Mouse (Mus musculus) heart, embryonic 14.5 days (tissue): Measurements from ENCODE around the gene Zp1. TPM values are rescaled to one million over a fixed set of nuclear protein-coding genes. Genes with fewer than 3 reads are reported as not detected.
A peak's percentile ranks its signal among the peaks of the same experiment; 100 is the strongest.

Experiments
- ATAC-seq: fragments of 200-750 bp; cut with Nextera tagmentation; 2 replicates; pipeline ENCODE4 v1.8.0; 2017; ENCODE audit warnings: low read depth, moderate TSS enrichment; ENCODE audit not compliant: insufficient number of reproducible peaks, insufficient read depth, low FRiP score
- H3K27ac ChIP-seq, 2 experiments: fragments of 200-500 bp in 1 of 2; fragments of 300-500 bp in 1 of 2; sonication (generic) in 1 of 2; replicated peaks in 1 of 2; 2 replicates each; pipeline ENCODE4 v1.5.1; 2012 to 2014; ENCODE audit warnings: low read depth in 2 of 2, low read length in 2 of 2, control low read depth in 1 of 2, mild to moderate bottlenecking in 1 of 2, mixed read lengths in 1 of 2; ENCODE audit not compliant: control insufficient read depth in 1 of 2, insufficient read depth in 1 of 2
- H3K27me3 ChIP-seq: fragments of 300-500 bp; sonication (generic); 2 replicates; pipeline ENCODE4 v1.6.1; 2014; ENCODE audit warnings: mild to moderate bottlenecking, low read length, control low read depth; ENCODE audit not compliant: control insufficient read depth, insufficient read depth
- H3K36me3 ChIP-seq: fragments of 300-500 bp; sonication (generic); 2 replicates; pipeline ENCODE4 v1.6.1; 2014; ENCODE audit warnings: mild to moderate bottlenecking, control low read depth, low read length, mixed read lengths; ENCODE audit not compliant: control insufficient read depth, insufficient read depth
- H3K4me1 ChIP-seq, 2 experiments: fragments of 200-500 bp in 1 of 2; fragments of 300-500 bp in 1 of 2; sonication (generic) in 1 of 2; 2 replicates each; pipeline ENCODE4 v1.6.1; 2012 to 2014; ENCODE audit warnings: low read length in 2 of 2, control low read depth in 1 of 2, mixed read lengths in 1 of 2; ENCODE audit not compliant: control insufficient read depth in 2 of 2, insufficient read depth in 2 of 2
- H3K4me2 ChIP-seq: fragments of 300-500 bp; sonication (generic); 2 replicates; pipeline ENCODE4 v1.6.1; 2014; ENCODE audit warnings: mild to moderate bottlenecking, low read length
- H3K4me3 ChIP-seq, 2 experiments: fragments of 200-500 bp in 1 of 2; fragments of 300-500 bp in 1 of 2; sonication (generic) in 1 of 2; 2 replicates each; pipeline ENCODE4 v1.5.1; 2012 to 2014; ENCODE audit warnings: low read length in 2 of 2, mild to moderate bottlenecking in 2 of 2, control low read depth in 1 of 2, low read depth in 1 of 2, moderate library complexity in 1 of 2; ENCODE audit not compliant: control insufficient read depth in 1 of 2, insufficient read depth in 1 of 2
- H3K9ac ChIP-seq: fragments of 300-500 bp; sonication (generic); 2 replicates; pipeline ENCODE4 v1.6.1; 2014; ENCODE audit warnings: mild to moderate bottlenecking, low read length
- H3K9me3 ChIP-seq: fragments of 300-500 bp; sonication (generic); 2 replicates; pipeline ENCODE4 v1.6.1; 2016; ENCODE audit warnings: low read length, control low read depth; ENCODE audit not compliant: control insufficient read depth
- WGBS: fragments of 180-500 bp; shearing (Covaris S2); extraction: QIAGEN DNeasy Blood & Tissue Kit; methylation state at CpG from one replicate; pipeline ENCODE4 v1.1.7; 2014; 5-methylcytosine and 5-hydroxymethylcytosine counted together
- polyA plus RNA-seq: library from polyadenylated mRNA; unstranded; fragments of >200 nt; fragmentation: Nextera tagmentation; extraction: Ambion mirVana; gene quantifications from 2 replicates; pipeline ENCODE4 v1.2.1, GENCODE M21; 2014

Zp1 gene
- not detected in 2 replicates for polyA plus RNA-seq

DNA sequence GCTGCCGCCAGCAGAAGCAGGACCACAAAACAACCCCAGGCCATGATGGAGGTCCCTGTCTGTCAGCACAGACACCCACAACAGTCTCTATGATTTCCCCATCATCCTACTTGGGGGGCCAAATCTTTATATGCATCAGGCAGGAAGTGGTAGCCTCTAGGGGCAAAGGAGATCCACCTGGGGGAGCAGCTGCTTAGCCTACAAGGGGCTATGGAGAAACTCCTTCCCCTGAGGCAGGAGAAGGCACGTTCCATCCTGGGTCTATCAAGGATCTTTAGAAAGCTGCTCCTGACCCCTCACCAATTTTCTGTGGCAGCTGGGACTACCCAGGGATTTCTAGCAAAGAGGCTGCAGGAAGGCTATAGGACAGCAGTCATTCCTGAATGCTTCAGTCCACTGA, at the start of gene Zp1:
Zp1 (minus strand) TSS at position 101 of the 400 bp plus-strand sequence.
- H3K4me2 ChIP-seq: no peak within 1 kb of the TSS
- peaks cover 5 to 7% of the 10 kb centered on the region in 2 experiments; a peak in 3 of 4 replicates for H3K4me1 ChIP-seq
- H3K9me3 ChIP-seq: no peaks in the 10 kb centered on the region
- H3K36me3 ChIP-seq: no peaks in the 10 kb centered on the region
- WGBS: 69% methylated on average over 2 of the region's 2 CpGs
- ATAC-seq: no peak
- no peak within 1 kb of the TSS for H3K27ac ChIP-seq
- H3K4me3 ChIP-seq: no peak within 1 kb of the TSS
- no peak within 1 kb of the TSS for H3K9ac ChIP-seq
- no peaks in the 10 kb centered on the region for H3K27me3 ChIP-seq

DNA sequence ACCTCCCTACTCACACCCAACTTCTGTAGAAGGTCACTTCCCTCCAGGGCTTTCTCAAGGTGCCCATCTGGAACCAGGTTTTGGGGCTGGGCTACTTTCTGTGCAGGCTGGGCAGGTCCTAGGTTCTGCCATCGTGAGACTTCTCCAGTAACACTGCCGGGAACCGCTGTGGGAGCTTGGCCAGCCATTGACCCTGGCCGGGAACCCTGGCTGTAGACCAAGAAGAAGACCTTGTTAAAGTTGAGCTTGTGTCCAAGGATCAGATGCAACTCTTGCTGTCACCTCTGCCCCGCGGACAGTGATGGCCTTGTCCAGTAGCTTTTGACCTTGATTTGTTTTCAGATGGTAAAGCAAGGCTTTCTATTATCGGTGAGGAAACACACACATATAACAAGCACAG, 48.1 kb upstream of the Zp1 start:
- WGBS: 83% methylated on average over 7 of the region's 7 CpGs
- no peaks in the 10 kb centered on the region for H3K4me1 ChIP-seq
- no peak for ATAC-seq
- no peak overlapping the region for H3K4me3 ChIP-seq
- no peak overlapping the region for H3K27ac ChIP-seq
- H3K9me3 ChIP-seq: peaks cover 12% of the 10 kb centered on the region
- no peaks in the 10 kb centered on the region for H3K27me3 ChIP-seq
- H3K9ac ChIP-seq: no peak overlapping the region
- no peaks in the 10 kb centered on the region for H3K36me3 ChIP-seq
- no peak overlapping the region for H3K4me2 ChIP-seq

DNA sequence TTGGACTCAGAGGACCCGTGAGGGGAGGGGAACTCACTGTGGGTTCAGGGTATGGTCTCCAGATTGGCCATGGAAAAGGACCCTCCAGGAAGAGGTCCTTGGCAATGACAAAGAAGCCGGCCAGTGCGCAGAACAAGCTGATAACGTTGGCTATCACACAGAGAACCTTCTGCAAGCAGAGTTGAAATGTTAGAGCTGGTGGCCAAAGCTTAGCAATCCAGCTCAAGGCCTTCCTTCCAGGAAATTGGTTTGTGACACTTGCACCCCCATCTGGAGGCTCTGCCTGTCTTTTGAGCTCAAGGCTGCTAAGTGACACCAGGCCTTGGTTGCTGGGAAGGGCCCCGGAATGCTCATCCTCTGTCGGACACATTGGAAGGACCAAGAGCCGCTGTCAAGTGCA, 45.3 kb upstream of the Zp1 start:
- H3K27me3 ChIP-seq: no peaks in the 10 kb centered on the region
- no peak overlapping the region for H3K9ac ChIP-seq
- no peaks in the 10 kb centered on the region for H3K36me3 ChIP-seq
- WGBS: 81% methylated on average over 7 of the region's 7 CpGs
- peaks cover 5% of the 10 kb centered on the region; the same call in 1 of the 2 replicates for H3K9me3 ChIP-seq
- no peak overlapping the region for H3K4me2 ChIP-seq
- H3K4me1 ChIP-seq: no peaks in the 10 kb centered on the region
- no peak overlapping the region for H3K4me3 ChIP-seq
- ATAC-seq: no peak
- H3K27ac ChIP-seq: no peak overlapping the region

DNA sequence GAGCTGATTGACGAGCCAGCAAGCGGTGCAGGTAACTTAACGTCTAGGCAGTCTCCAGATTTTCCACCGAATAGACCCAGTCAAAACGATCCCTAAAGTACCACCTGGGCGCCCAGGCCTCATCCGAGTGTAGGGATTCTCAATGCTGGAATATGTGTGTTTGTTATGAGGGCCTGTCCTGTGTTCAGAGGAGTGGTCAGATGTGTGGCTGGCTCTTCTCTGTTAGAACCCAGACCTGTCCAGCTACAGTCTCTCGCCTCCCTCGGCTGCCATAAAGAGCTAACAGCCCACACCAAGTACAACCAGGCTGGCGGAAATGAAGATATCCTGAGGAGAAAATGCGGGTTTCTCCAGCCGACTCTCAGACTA, 39.5 kb upstream of the Zp1 start:
- H3K4me3 ChIP-seq: no peak overlapping the region
- no peaks in the 10 kb centered on the region for H3K27me3 ChIP-seq
- H3K4me2 ChIP-seq: no peak overlapping the region
- peaks cover 0 to 2% of the 10 kb centered on the region in 2 experiments; a peak in 1 of 4 replicates for H3K4me1 ChIP-seq
- H3K9ac ChIP-seq: no peak overlapping the region
- 0 out of 2 replicates have a peak, but pooled peaks have one; percentile 7 for ATAC-seq
- no peaks in the 10 kb centered on the region for H3K9me3 ChIP-seq
- no peaks in the 10 kb centered on the region for H3K36me3 ChIP-seq
- no peak overlapping the region for H3K27ac ChIP-seq
- 40% methylated on average over 12 of the region's 12 CpGs for WGBS

DNA sequence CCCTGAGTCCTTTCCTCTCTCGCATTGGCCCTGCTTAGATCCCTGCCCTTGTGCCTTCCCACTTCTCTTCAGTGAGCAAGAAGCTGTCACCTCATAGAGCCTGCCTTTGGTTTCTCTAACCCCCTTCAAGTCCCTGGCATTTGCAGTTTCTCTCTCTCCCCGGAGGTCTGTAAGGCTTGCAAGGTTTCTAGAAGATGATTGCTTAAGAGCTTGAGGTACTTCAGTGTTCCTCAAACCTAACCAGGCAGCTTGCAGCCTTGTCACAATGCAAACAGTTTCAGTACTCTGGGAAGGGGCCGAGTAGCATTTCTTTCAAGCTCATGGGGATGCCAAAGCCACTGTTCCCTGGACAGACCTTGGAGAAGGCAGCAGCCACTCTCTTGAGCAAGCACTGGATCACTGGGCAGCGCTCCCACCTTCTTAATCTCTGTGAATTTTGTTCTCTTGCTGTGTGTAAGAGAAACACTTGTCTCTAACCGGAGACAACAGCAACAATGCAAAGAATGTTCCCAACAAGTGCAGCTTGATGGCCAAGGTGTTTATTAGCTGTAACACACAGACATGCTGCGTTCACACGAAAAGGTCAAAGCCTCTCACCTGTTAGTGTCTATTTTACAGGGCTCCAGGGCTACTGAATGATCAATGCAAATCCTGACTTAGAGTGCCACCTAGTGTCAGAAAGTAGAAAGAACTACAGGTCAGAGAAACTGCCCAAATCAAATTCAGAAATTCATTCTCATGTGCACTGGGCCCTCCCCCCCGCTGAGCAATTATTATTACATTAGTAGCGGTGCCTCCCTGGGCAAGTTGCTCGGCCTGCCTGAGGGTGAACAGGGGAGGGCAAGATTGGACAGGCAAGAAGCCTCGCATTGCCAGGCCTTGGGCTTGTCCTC, 38.9 kb upstream of the Zp1 start:
- H3K36me3 ChIP-seq: no peaks in the 10 kb centered on the region
- peaks cover 0 to 2% of the 10 kb centered on the region in 2 experiments; a peak in 1 of 4 replicates for H3K4me1 ChIP-seq
- no peaks in the 10 kb centered on the region for H3K9me3 ChIP-seq
- H3K9ac ChIP-seq: no peak overlapping the region
- H3K4me3 ChIP-seq: no peak overlapping the region
- no peak for ATAC-seq
- H3K4me2 ChIP-seq: no peak overlapping the region
- 30% methylated on average over 11 of the region's 11 CpGs for WGBS
- no peaks in the 10 kb centered on the region for H3K27me3 ChIP-seq
- H3K27ac ChIP-seq: no peak overlapping the region

DNA sequence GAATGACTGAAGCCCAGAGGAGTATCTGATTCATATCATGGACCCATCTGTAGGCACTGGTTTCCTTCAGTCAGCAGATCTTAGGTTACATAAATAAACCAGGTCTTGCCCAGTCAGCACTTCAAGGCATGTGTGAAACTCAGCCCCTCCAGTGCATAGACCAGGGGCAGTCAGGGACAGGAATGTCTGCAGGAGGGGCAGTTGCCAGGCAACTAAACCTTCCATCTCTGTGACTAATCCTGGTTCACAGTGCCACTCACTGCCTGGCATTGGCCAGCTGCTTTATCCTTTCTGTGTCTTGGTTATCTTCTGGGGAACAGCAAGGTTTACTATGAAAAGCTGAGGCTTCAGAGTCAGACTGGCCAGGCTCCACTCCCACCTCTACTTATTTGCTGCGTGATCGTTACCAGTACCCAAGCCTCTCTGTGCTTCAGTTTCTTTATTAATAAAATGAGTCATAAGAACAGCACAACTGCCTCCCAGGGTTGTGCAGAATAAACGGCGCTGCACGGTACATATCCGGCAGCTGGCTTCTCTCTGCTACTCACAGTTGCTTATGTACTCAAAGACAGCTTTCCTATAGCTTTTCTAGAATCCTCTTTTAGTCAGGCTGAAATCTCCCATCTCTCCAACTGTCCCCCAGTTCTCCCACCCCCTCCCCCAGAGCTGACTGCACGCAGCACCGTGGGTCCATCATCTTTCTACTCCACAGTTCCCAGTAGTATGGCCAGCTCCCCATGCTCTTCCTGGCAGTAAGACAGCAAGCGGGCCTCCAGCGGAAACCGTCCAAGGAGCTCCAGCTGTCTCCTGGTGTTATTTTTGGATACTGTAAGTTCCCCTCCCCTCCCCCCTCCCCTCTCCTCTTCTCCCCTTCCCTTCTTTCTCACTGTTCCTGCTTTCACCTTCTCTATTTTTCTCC, 31.8 kb upstream of the Zp1 start:
- Histone ChIP-seq H3K9ac (peak overlapping the region; percentile 38; the same call in 1 of the 2 replicates), H3K27me3 (no peaks in the 10 kb centered on the region)
- peak; percentile 71 for ATAC-seq

DNA sequence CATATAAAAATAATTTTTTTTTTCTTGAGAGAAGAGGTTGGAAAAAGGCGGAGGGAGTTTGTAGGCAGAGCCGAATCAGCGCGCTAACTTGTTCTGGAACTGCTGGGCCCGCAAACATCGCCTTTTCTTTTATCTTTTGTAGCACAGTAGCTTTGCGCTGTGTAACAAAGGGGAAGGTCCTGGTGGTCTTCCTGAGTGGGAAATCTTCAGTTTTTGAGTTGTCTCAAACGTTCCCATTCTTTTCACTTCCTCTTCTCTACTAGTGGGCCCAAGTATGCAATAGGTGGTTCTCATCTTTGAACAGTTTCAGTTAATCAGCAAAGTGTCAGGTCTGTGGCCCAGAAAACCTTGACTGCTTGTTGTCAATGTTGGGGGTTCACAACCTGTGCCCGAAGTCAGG, 29.1 kb upstream of the Zp1 start:
- Histone ChIP-seq H3K27ac (peak overlapping the region; percentile 10 to 39; a peak in 2 of 4 replicates), H3K36me3 (peaks cover 17% of the 10 kb centered on the region), H3K9me3 (no peaks in the 10 kb centered on the region), H3K4me1 (peaks cover 23 to 40% of the 10 kb centered on the region in 2 experiments), H3K27me3 (no peaks in the 10 kb centered on the region), H3K9ac (peak overlapping the region; percentile 69), H3K4me2 (peak overlapping the region; percentile 99), H3K4me3 (peak overlapping the region; percentile 25 to 73)
- WGBS: 29% methylated on average over 9 of the region's 9 CpGs
- ATAC-seq: no peak

More for the DNA sequence above, 31.8 kb upstream of the Zp1 start:
- Histone ChIP-seq H3K4me2 (peak overlapping the region; percentile 44), H3K9me3 (no peaks in the 10 kb centered on the region), H3K4me3 (no peak overlapping the region), H3K36me3 (no peaks in the 10 kb centered on the region), H3K4me1 (peaks cover 23 to 34% of the 10 kb centered on the region in 2 experiments), H3K27ac (peak overlapping the region; percentile 63 to 80)
- 20% methylated on average over 11 of the region's 11 CpGs for WGBS
